Mouse (Mus musculus) spleen, postnatal 10 days (tissue): ENCODE data around the gene Trappc3l.

Experiments used
- DNase-seq, 2 experiments: peaks; one replicate each; pipeline ENCODE4 v3.0.0; 2021 to 2022; ENCODE audit warnings: low spot score in 2 of 2

Trappc3l gene

DNA sequence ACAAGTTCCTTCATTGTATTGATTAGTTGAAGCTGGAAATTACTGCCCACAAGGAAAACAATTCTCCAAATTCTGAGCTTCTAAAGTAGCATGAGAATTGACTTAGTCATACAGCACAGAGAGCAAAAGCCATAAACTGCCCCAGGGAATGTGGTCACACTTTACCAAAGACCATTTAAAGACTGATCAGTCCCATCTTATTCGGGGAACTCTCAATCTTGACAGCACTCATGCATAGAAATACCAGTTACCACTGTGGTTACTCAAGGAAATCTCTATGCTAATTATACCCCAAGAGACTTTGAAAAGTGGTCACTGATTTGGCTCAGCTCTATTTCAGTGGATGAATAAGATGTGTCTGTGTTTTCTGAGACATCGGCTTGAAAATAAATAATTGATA, 57.8 kb downstream of the Trappc3l start:
- no peak for DNase-seq

GRCm38 (mm10) chr10:34095964-34096363, 58.6 kb downstream of the Trappc3l start:
- DNase-seq: no peak

DNA sequence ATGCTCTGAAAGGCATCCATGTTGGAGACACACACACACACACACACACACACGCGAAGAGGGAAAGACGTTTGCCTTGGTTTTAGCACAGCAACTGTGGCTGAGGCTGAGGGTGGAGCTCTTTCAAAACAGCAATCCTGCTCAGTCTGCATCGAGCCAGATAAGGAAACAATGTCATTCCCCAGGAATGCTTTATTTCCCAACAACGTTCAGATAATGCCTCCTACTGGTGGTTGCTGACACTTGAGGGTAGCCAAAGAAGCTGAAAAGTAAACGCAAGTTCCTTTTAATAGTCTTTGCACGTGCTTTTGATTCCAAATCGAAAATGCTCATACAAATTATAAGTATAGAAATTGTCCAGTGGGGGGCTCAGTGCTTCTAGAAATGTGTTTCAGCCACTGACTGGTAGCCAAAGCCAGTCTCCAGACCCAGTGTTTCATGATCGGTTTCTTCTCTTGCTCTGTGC, 59.1 kb downstream of the Trappc3l start, which contains the start of gene Calhm5:
TSS of gene Calhm5 (minus strand) at position 102 of the 466 bp plus-strand sequence.
- DNase-seq: no peak

DNA sequence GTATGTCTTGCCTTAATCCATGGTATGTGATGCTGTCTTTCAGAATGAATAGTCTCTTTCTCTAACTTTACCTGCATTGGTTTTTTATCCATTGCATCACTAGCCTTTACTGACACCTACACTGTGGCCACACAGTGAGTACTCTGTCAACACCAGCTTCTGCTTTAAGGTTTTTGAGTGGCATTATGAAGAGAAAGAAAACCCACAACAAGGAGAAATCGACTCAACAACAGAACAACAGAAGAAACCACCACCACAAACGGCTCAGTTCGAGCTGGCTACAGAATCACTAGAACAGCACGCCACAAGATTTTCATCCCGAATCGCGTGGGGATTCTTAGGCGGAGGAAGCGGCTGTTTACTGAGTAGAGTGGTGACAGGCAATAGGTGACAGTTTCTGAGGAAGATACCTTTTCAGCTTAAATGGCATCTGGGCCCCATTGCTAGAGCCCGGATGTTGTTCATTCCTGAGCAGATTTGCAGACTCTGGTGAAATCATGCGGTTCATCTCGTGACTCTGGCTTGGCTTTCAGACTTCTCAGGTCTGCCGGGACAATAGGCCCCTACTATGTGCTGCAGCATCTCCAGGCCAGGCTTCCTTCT, 73.6 kb downstream of the Trappc3l start:
- DNase-seq: no peak

DNA sequence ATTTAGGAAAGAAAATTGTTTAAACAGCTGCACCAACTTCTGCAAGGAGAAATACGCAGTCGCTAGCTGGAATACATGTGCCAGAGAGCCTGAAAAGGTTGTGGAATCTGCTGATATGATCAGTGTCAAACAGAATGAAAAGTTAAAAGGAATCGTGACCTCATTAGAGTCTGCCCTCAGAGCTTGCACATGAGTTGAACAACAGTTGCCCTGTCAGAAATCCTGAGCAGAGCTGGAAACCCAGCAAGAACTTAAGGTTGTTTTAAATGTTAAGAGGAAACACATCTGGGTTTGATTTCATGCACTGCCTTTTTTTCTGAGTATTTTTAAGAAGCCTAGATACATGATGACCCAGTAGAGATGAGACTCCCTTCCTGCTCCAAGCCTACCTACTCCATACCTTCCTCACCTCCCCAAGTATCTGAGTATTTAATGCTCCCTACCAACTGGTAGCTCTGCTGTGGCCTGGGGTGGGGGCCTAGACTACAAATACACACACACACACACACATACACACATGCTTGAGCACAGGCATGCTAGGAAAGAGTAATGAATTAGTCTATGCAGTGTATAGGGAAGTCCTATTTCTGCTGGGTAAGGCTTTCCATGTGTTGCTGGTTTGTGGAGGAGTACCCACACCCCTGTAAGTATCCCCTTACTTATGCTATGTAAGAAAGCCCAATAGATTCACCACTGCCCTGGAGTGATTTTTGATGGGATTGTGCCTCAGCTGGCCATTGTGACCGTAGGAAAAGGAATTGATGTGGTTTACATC, 74.8 kb downstream of the Trappc3l start:
- no peak for DNase-seq

DNA sequence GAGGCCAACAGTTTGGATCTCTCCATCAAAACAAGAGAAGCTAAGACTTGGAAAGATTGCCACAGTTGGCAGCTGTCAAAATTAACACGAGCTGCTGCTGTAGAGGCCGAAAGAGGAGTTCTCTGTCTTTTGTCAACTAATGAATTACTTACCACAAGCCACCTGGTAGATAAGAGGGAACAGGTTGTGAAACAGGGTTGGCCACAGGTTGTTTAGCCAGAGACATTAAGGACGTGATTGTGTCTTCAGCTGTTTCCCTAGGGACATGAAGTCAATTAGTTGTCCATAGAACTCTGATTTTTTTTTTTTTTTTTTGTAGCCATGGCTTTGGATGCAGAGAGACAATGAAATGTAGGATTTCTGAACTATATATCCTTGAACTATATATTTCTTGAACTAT, 79.7 kb downstream of the Trappc3l start:
- DNase-seq: no peak

GRCm38 (mm10) chr10:34117770-34118169, 80.4 kb downstream of the Trappc3l start:
- no peak for DNase-seq

DNA sequence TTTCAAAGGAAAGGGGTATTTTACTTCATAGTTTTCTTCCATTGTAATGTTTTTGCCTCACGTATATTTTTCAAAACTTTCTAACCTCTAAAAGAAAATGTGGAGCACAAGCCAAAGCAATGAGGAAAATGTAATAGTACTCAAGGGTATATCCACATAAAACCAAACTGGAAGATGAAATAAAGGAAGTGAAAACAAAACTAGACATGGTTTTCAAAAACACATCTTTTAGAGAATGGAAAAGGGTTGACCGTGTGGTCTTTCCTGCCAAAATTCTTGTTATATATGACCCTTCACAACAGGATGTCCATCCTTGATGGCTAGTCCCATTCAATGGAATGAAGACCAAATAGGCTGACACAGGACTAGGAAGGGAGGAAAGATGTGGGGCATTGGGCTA, 81.0 kb downstream of the Trappc3l start:
- no peak for DNase-seq

GRCm38 (mm10) chr10:34127392-34128378, 90.3 kb downstream of the Trappc3l start, which contains the start of gene Calhm6:
Gene Calhm6, minus strand, starts transcription at chr10:34127984.
- peak; percentile 29 to 56 for DNase-seq

GRCm38 (mm10) chr10:34128391-34128790, 91.0 kb downstream of the Trappc3l start:
- no peak for DNase-seq

DNA sequence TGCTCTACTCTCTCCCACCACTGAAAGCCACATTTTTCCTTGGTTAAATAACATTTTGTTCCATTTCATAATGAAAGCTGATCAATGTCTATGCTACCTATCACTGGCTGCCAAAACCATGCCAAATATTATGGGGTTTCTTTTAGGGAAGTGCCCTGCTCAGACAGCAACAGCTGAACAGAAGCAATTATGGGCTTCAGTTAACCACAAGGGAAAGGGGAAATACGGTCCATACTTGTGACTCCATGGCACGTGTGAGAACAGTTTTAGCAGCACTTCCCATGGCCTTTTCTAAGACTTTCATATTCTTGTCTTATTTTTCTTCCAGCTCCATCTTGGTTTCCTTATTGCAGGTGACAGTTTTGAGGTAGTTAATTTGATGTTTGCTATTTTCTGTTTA, 94.0 kb downstream of the Trappc3l start:
- no peak for DNase-seq

GRCm38 (mm10) chr10:34136432-34136831, 99.0 kb downstream of the Trappc3l start:
- no peak for DNase-seq

GRCm38 (mm10) chr10:34138027-34138426, 100.6 kb downstream of the Trappc3l start:
- no peak for DNase-seq

- DNase-seq: no peak
Observed at GRCm38 (mm10) chr10:34139768-34140167, 102.4 kb downstream of the Trappc3l start.

- no peak for DNase-seq
Observed at GRCm38 (mm10) chr10:34141693-34142092, 104.3 kb downstream of the Trappc3l start.

DNA sequence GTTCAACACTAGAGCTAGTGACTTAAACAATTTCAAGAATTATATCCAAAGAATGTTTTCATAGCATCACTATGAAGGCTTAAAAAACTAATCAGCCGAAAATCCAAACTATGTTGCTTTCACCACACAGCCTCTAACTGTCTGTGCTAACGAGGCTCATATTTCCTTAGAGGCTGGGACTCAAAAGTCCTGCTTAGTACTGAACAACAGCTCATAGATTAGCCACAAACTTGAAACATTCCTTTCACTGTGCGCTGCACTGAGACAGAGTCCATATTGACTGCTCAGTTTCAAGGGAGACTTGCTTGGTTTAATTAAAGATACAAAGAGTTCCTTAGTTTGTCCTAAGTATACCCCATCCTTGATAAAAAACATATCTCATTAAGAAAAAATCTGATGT, 112.4 kb downstream of the Trappc3l start:
- no peak for DNase-seq

DNA sequence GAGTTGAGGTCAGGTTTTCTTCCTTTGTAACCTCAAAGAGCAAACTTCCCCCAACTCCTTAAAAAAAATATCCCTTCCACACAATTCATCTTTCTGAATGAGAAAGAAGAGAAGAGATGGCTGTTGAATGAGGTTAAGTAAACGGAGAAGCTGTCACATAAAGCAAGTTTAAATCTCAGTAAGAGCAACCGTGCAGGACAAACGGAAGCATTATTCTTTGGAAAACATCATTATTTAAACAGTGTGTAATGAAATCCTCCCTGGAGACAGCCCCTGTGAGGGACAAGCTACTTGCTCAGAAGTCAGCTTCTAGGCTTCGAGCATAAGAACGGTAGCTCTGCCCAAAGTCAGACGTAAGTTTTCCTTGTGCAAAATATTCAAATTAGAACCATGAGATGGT, 113.1 kb downstream of the Trappc3l start:
- no peak for DNase-seq

DNA sequence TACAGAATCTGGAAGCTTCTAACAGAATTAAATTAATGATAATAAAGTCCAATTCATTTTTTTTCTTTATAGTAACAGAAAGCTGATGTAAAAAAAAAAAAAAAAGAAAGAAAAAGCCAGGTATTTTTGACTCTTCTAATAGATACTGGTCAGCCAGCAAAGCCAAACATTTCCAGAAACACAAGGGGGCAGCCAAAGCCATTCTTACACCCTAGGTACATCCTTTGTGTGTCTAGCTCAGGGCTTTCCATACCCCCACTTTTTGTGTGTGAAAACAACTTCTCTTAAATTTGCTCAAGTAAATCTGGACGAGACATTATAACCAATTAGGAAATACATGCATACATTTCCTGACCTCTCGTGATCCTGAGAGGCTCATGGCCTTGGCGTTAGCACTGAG, 114.4 kb downstream of the Trappc3l start:
- DNase-seq: peak in 1 of 2 experiments; percentile 35

- DNase-seq: no peak
Observed at GRCm38 (mm10) chr10:34155796-34156554, 118.6 kb downstream of the Trappc3l start.
